Comparison of ENCODE assay signal across 13 mouse cellular contexts in the genomic region with DNA sequence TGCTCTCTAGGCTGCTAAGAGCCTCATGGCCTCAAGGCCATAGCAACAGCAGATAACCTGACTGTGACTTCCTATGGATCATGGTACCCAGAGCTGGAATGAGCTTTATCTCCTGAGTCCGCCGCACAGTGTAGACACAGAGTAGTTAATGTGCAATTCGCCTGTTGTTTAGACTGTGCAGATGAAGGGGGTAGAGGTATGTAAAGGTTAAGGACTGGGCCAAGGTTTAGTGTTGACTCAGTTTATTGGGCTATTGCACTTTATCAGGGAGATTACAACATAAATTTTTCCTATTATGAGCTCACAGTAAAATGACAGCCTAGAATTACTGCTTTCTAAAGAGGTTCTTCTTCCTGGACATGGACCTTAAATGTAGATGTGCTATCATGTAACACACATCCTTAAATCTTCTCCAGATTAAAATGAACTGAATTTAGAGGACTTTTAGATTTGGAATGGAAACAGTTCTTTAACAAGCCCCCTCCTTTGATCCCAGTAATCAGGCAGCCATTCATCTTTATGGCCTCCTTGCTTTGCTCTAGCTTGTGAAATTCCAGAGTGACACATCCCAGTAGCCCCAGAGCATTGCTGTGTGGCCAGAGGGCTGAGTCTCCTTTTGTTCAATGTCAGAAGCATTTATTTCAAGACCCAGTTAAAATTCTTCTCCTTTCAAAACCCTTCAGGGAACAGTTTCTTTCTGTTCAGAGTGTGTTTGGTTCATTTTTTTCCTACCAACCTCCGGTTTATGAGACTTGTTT.
DNase-seq lines count a peak whose midpoint lies in the region; ATAC-seq lines count a peak whose summit lies in the region.
"Had no signal": no experiment of that assay in that cellular context is flagged by ENCODE, and none has a peak within 500 bp of the region (broad histone marks: within the 10 kb centered on the region; RNA-seq: fewer than 3 reads in every experiment).

No protein-coding gene starts in this region.

- no peak overlapping the region for H3K4me2 ChIP-seq in kidney, embryonic 16.5 days (replicated peaks; ENCODE audit: low read depth, low read length)
- no peak overlapping the region for H3K4me2 ChIP-seq in embryonic facial prominence, embryonic 14.5 days (ENCODE audit: low read depth, low read length)
- H3K4me2 ChIP-seq in liver, embryonic 16.5 days (ENCODE audit: low read depth, low read length): no peak overlapping the region

- intact Hi-C loops in gastrocnemius, postnatal 36 days (cut with DNase I): no loop called here

- 0 out of 2 replicates have a peak overlapping the region, but pooled peaks have one; percentile 18 for H3K27ac ChIP-seq in kidney, embryonic 16.5 days (ENCODE audit: low read length)
- no peak overlapping the region for H3K27ac ChIP-seq in embryonic facial prominence, embryonic 14.5 days (replicated peaks; ENCODE audit: low read depth, low read length)
- H3K27ac ChIP-seq in liver, embryonic 16.5 days (ENCODE audit: low read length): no peak overlapping the region
- H3K27ac ChIP-seq in heart, embryonic 10.5 days: no peak overlapping the region
- H3K27ac ChIP-seq: left cerebral cortex, adult 2 months had no signal

- peaks cover 5% of the 10 kb centered on the region for H3K4me1 ChIP-seq in kidney, embryonic 16.5 days (ENCODE audit: insufficient read depth, low read length)
- H3K4me1 ChIP-seq in embryonic facial prominence, embryonic 14.5 days (ENCODE audit: control insufficient read depth, insufficient read depth, low read length): no peaks in the 10 kb centered on the region
- H3K4me1 ChIP-seq in liver, embryonic 16.5 days (ENCODE audit: control insufficient read depth, low read depth, low read length): no peaks in the 10 kb centered on the region
- no peaks in the 10 kb centered on the region for H3K4me1 ChIP-seq in heart, embryonic 10.5 days

- no peaks in the 10 kb centered on the region for H3K27me3 ChIP-seq in kidney, embryonic 16.5 days (ENCODE audit: insufficient read depth, low read length)
- H3K27me3 ChIP-seq in embryonic facial prominence, embryonic 14.5 days (replicated peaks; ENCODE audit: control insufficient read depth, insufficient read depth, low read length): no peaks in the 10 kb centered on the region
- H3K27me3 ChIP-seq in liver, embryonic 16.5 days (ENCODE audit: control insufficient read depth, insufficient read depth, low read depth, low read length): no peaks in the 10 kb centered on the region
- no peaks in the 10 kb centered on the region for H3K27me3 ChIP-seq in heart, embryonic 10.5 days (ENCODE audit: insufficient read depth, poor library complexity, severe bottlenecking)

- WGBS in kidney, embryonic 16.5 days: 42% methylated on average over 4 of the region's 4 CpGs
- WGBS in embryonic facial prominence, embryonic 14.5 days: 88% methylated on average over 4 of the region's 4 CpGs
- 50% methylated on average over 4 of the region's 4 CpGs for WGBS in liver, embryonic 16.5 days (ENCODE audit: insufficient replicate concordance)
- 78% methylated on average over 4 of the region's 4 CpGs for WGBS in heart, embryonic 10.5 days

- no peaks in the 10 kb centered on the region for H3K9me3 ChIP-seq in kidney, embryonic 16.5 days (ENCODE audit: low read length)
- H3K9me3 ChIP-seq in embryonic facial prominence, embryonic 14.5 days (ENCODE audit: control insufficient read depth, low read length): no peaks in the 10 kb centered on the region
- no peaks in the 10 kb centered on the region for H3K9me3 ChIP-seq in liver, embryonic 16.5 days (replicated peaks; ENCODE audit: control insufficient read depth, low read length)
- no peaks in the 10 kb centered on the region for H3K9me3 ChIP-seq in heart, embryonic 10.5 days

- H3K36me3 ChIP-seq in kidney, embryonic 16.5 days (ENCODE audit: insufficient read depth, low read length): no peaks in the 10 kb centered on the region
- no peaks in the 10 kb centered on the region for H3K36me3 ChIP-seq in embryonic facial prominence, embryonic 14.5 days (ENCODE audit: control insufficient read depth, insufficient read depth, low read length)
- no peaks in the 10 kb centered on the region for H3K36me3 ChIP-seq in liver, embryonic 16.5 days (ENCODE audit: control insufficient read depth, insufficient read depth)
- no peaks in the 10 kb centered on the region for H3K36me3 ChIP-seq in heart, embryonic 10.5 days

- no peak for DNase-seq in kidney, postnatal 36 days
- peak; percentile 3 for DNase-seq in adrenal gland, postnatal 10 days
- peak; percentile 7 for DNase-seq in embryonic facial prominence, embryonic 14.5 days (ENCODE audit: low spot score)
- no peak for DNase-seq in gastrocnemius, postnatal 36 days
- DNase-seq in gastrocnemius, postnatal 10 days: no peak
- DNase-seq in heart, embryonic 10.5 days (ENCODE audit: low spot score): no peak
- DNase-seq: cerebellum, postnatal 25 days; gastrocnemius, postnatal 25 days; lung, postnatal 14 days; thymus, adult 18-20 months had no signal

- peak; percentile 71; the same call in 1 of the 2 replicates for ATAC-seq in kidney, embryonic 16.5 days (ENCODE audit: low FRiP score, low TSS enrichment)
- ATAC-seq in embryonic facial prominence, embryonic 14.5 days (ENCODE audit: low read depth): no peak
- ATAC-seq in liver, embryonic 16.5 days (ENCODE audit: low read depth): peak; percentile 30; the same call in 1 of the 2 replicates

- no peak overlapping the region for H3K9ac ChIP-seq in kidney, embryonic 16.5 days (replicated peaks; ENCODE audit: low read length)
- H3K9ac ChIP-seq in embryonic facial prominence, embryonic 14.5 days (ENCODE audit: low read depth, low read length): no peak overlapping the region
- no peak overlapping the region for H3K9ac ChIP-seq in liver, embryonic 16.5 days (ENCODE audit: low read depth, low read length)

- H3K4me3 ChIP-seq in kidney, embryonic 16.5 days (ENCODE audit: low read length): no peak overlapping the region
- H3K4me3 ChIP-seq in embryonic facial prominence, embryonic 14.5 days (ENCODE audit: low read depth, low read length): no peak overlapping the region
- no peak overlapping the region for H3K4me3 ChIP-seq in liver, embryonic 16.5 days (ENCODE audit: low read depth, low read length)
- no peak overlapping the region for H3K4me3 ChIP-seq in heart, embryonic 10.5 days
- H3K4me3 ChIP-seq: left cerebral cortex, adult 2 months had no signal

Comparison
In these comparisons a context has a peak if more than half of its experiments do, and no peak if none do; other contexts are left out.
1. DNase-seq: peak in adrenal gland, postnatal 10 days (single experiment) and embryonic facial prominence, embryonic 14.5 days (single experiment); none in kidney, postnatal 36 days (0 of 2), gastrocnemius, postnatal 36 days (0 of 2), gastrocnemius, postnatal 10 days (single experiment) and heart, embryonic 10.5 days (single experiment).